Mouse (Mus musculus) cerebellum, postnatal 10 days (tissue): ENCODE measurements at regions not wholly inside any gene's neighbourhood (a gene's known extent, or its start where the extent isn't known, plus 50 kb on each side); places are given as distances from the start of the nearest gene placed in this dataset.
"Not testable (repeated sequence)": the region's sequence is repeated elsewhere in the genome, so short reads cannot be mapped to it uniquely, and the experiment has no call there.

ENCODE experiments used
- DNase-seq, 2 experiments: peaks; one replicate each; pipeline ENCODE4 v3.0.0; 2021; ENCODE audit warnings: mixed read lengths in 2 of 2

DNA sequence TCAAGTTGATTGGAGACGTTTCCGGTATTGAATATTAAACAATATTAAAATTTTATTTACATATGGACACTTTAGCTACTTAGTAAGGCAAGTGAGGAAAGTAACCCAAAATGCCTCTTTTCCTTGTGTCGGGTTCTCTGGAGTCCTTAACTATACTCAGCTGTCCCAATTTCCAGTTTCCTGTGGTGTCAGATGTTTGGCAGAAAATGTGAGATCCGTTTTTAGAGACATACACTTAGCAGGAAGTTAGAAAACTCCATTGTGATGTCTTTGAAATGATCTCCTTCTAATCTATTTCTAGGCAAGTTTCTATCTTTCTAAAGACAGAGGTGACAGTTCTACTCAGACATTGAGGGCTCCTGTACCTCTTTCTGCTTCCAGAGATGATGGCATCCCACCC, 168.9 kb upstream of the Plcxd3 start:
- no peak for DNase-seq

DNA sequence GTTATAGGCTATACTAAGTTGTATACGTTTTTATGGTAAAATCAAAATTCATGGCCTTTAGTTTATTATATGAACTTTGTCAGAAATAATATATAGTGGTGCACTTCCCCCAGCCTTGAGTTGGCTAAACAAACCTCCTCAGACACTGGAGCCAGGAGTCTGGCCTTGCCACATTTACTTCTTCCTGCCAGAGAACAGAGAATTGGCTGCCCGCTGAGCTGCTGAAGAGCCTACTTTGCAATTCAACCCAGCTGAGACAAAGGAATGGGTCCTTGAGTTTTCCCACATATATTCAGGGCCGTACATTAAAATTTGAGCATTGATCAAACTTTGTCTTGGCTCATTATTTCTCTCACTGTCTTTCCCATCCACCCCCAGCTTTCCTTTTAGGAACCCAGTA, 161.9 kb upstream of the Plcxd3 start:
- DNase-seq: peak in 1 of 2 experiments; percentile 10

DNA sequence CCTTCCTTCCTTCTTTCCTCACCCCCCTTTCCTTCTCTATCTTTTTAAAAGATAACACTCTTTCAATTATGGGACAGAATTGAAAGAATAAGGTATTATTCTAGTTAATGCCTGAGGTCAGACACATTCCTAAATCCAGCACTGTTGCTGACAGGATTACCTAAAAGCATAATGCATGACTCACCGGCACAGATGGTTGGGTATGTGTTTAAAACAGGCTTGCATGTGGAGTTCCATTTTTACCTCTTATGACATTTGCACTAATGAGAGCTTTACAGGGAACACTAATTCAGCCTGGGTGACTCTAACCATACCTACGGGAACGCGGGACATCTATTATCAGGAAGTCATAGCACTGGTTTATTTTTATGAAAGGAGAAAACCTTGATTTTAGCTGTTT, 156.2 kb upstream of the Plcxd3 start:
- peak; percentile 3 to 6 for DNase-seq

DNA sequence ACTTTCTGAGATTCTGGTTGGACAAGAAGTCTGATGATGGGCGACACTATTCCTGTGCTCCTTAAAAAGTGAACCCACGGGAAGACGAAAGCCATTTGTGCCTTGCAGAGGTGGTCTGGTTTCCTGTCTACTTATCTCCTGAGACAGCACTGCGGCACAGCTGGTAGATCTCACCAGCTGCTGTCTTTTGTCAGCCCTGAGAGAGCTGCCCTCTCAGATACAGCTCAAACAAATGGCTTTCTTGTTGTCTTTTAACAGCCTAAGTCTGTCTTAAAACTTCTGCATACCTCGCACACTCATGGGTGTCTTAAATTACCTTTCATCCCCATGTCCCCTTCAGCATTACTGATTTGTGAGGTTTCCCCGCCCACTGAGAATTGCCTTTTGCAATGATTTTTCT, 147.2 kb upstream of the Plcxd3 start:
- no peak for DNase-seq

DNA sequence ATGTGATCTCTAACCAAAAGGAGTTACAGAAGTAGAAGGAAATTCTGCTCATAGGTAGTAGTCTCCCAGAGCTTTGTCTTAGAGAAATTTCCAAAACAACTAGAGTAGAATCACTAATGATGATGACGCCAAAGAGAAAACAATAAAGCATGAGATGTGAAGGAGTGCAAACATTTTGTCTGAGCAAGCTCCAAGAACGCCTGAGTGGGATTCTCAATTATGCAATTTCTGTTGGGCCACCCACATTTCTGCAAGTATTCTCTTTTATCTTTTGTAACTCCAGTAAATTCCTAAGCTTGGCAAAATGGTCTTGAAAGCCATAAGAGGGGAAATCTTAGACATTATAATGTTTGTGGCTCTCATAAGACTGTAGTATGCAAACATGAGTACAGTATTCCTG, 134.6 kb upstream of the Plcxd3 start:
- DNase-seq: no peak

DNA sequence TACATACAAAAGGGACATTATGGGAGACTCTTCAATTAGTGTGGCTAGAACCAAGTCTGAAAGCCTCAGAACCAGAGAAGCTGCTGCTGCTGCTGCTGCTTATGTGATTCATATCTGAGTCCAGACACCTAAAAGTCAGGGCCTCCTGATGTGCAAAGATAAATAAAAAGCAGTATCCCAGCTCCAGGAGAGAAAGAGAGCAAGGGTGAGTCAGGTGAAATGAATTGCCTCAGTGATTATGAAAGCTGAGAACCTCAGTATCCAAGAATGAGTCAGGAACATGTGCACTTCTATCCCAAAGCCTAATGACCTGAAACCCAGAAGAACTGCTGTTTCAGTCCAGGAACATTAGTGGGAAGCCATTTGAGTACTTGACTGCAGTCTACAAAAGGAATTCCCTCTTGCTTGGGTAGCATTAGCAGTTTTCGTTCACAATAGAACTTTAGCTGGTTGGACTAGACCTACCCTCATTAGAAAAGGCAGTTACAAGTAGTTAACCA, 127.6 kb upstream of the Plcxd3 start:
- no peak for DNase-seq

DNA sequence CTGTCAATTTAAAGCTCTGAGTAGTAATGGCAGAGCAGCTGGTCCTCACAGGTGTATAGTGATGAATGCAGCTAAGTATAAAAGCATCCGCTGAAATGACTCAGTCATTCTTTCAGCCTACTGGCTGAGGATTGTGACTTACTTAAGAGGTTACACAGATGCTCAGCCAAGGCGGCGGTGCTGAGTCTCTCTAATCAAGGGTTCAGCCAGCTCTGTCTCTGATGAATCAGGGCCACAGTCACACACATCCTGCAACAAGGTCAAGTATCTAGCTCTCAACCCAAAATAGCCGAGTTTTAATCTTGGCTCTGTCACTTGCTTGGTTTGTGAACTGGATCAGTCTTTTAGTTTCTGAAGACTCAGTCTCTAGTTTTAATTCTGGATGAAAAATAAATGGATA, 110.7 kb upstream of the Plcxd3 start:
- DNase-seq: no peak

DNA sequence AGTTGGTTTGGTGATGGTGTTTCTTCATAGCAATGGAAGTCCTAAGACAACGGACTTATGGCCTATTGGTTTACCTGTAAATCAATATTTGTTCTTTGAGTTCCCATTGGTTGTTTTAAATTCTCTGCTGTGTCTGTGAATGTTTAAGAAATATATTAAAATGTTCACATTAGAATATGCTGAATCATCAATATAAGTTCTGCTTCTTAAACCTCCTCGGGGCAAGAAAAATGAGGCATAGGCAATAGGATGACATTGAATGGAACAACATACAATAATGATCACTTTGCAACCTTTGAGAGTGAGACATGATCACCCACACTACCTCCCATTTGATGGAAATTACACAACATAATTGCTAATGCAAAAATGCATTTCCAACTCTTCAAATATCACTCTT, 105.5 kb upstream of the Plcxd3 start:
- no peak for DNase-seq

DNA sequence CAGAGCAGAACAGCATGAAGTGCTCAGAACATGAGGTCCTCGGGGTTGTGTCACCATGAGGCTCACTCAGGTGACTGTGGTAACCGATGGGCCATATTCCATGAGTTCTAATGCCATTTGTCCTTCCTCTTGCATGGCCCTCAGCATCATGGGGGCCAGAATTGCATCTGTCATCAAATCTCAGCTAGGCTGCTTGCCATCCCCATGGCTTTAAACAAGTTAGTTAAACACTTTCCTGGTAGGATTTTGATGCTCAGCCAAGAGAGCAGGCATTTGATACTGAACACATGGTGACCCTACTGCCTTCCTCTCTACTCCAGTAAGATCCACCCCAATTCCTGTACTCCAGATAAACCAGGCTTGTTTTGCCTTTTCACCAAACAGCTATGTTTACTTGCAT, 98.3 kb upstream of the Plcxd3 start:
- DNase-seq: peak; percentile 31 to 50

DNA sequence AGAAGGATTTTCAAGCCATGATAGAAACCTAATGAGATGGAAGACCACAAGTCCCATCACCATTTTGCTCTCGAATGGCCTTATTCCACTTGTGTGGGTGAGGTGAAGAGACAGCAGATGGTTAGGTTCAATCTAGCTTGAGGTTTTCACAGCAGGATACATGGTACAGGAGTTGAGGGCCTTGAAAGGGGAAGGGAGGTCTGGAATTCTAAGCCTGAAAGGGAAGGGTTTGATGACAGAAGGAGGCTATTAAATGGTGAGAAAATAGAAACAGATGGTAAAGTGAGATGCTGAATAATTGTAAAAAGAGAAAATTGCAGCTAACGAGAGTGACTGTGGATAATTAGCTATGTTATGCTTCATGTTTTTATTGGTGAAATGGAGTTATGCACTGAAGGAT, 67.8 kb upstream of the Plcxd3 start:
- DNase-seq: peak in 1 of 2 experiments; percentile 7

DNA sequence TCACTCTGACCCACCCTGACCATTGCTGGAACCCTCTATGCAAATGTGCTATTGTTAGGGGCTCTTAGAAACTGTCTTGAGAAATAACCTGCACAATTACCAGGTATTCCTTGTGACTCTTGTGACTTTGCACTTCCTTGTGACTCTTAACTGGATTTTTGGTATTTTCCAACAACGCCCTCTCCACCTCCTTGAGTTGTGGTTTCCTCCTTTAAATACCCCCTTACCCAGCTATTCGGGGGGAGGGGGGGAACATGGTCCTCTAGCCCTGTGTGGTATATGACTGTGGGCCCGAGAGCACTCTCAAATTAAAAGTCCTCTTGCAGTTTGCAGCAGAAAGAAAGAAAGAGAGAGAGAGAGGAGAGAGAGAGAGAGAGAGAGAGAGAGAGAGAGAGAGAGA, 61.6 kb upstream of the Plcxd3 start:
- DNase-seq: not testable (repeated sequence)

DNA sequence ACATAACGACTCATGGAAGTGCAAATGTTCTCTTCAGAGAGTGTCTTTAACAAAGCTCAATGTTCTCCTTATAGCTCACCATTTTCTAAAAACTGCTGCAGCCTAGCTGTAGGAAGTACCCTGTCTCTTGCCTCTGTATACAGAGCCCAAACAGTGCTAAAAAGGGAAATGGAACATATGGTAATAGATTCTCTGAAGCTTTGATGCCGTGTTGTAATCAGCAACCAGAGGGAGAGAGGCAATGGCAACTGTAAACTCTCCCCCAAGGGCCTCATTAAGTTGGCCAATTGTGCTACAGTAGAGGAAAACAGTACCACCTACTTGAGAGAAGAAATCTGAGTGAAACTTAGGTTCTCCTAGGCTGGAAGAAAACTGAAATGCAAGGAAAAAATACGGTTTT, 59.4 kb upstream of the Plcxd3 start:
- no peak for DNase-seq
